Mouse (Mus musculus): ENCODE measurements at regions not wholly inside any gene's neighbourhood (a gene's known extent, or its start where the extent isn't known, plus 50 kb on each side); places are given as distances from the start of the nearest gene placed in this dataset.
A peak's percentile ranks its signal among the peaks of the same experiment; 100 is the strongest.

- DNase-seq (ENCODE audit: low spot score in 2 of 2), result peak in 1 of 2 experiments; percentile 22
Observed at GRCm38 (mm10) chr6:67186537-67187274, 51.3 kb upstream of the Serbp1 start.

- DNase-seq (ENCODE audit: low spot score in 2 of 2), result no peak
Observed at GRCm38 (mm10) chr6:67184662-67185061, 53.3 kb upstream of the Serbp1 start.

GRCm38 (mm10) chr6:67183481-67184215 is 54.3 kb upstream of the Serbp1 start:
- DNase-seq (ENCODE audit: low spot score in 2 of 2), result no peak

GRCm38 (mm10) chr6:67182453-67182852 is 55.5 kb upstream of the Serbp1 start:
- DNase-seq (ENCODE audit: low spot score in 2 of 2), result no peak

GRCm38 (mm10) chr6:67181459-67181858 is 56.5 kb upstream of the Serbp1 start:
- no peak for DNase-seq (ENCODE audit: low spot score in 2 of 2)

GRCm38 (mm10) chr6:67179416-67179815 is 58.6 kb upstream of the Serbp1 start:
- DNase-seq (ENCODE audit: low spot score in 2 of 2), result no peak

GRCm38 (mm10) chr6:67178531-67178930 is 59.4 kb upstream of the Serbp1 start:
- DNase-seq (ENCODE audit: low spot score in 2 of 2), result no peak

- no peak for DNase-seq (ENCODE audit: low spot score in 2 of 2)
Observed at GRCm38 (mm10) chr6:67178101-67178500, 59.9 kb upstream of the Serbp1 start.

GRCm38 (mm10) chr6:67170674-67170946 is 67.4 kb upstream of the Serbp1 start:
- DNase-seq (ENCODE audit: low spot score in 2 of 2), result no peak

- peak; percentile 33 to 40 for DNase-seq (ENCODE audit: low spot score in 2 of 2)
Observed at GRCm38 (mm10) chr6:67169873-67170673, 67.9 kb upstream of the Serbp1 start.

- DNase-seq (ENCODE audit: low spot score in 2 of 2), result no peak
Observed at GRCm38 (mm10) chr6:67168803-67169202, 69.2 kb upstream of the Serbp1 start.

GRCm38 (mm10) chr6:67168031-67168777 is 69.8 kb upstream of the Serbp1 start:
- peak; percentile 41 to 54 for DNase-seq (ENCODE audit: low spot score in 2 of 2)

GRCm38 (mm10) chr6:67165091-67165490 is 72.9 kb upstream of the Serbp1 start:
- no peak for DNase-seq (ENCODE audit: low spot score in 2 of 2)

- DNase-seq (ENCODE audit: low spot score in 2 of 2), result no peak
Observed at GRCm38 (mm10) chr6:67163947-67164346, 74.0 kb upstream of the Serbp1 start.

GRCm38 (mm10) chr6:67162814-67163213 is 75.2 kb upstream of the Serbp1 start:
- no peak for DNase-seq (ENCODE audit: low spot score in 2 of 2)

- no peak for DNase-seq (ENCODE audit: low spot score in 2 of 2)
Observed at GRCm38 (mm10) chr6:67161610-67162009, 76.4 kb upstream of the Serbp1 start.

- DNase-seq (ENCODE audit: low spot score in 2 of 2), result no peak
Observed at GRCm38 (mm10) chr6:67160564-67160963, 77.4 kb upstream of the Serbp1 start.

- DNase-seq (ENCODE audit: low spot score in 2 of 2), result no peak
Observed at GRCm38 (mm10) chr6:67159726-67160523, 78.1 kb upstream of the Serbp1 start.

GRCm38 (mm10) chr6:67159224-67159623 is 78.8 kb upstream of the Serbp1 start:
- DNase-seq (ENCODE audit: low spot score in 2 of 2), result no peak

- DNase-seq (ENCODE audit: low spot score in 2 of 2), result peak; percentile 82 to 86
Observed at GRCm38 (mm10) chr6:67158765-67159164, 79.2 kb upstream of the Serbp1 start.

- no peak for DNase-seq (ENCODE audit: low spot score in 2 of 2)
Observed at GRCm38 (mm10) chr6:67152845-67153468, 85.0 kb upstream of the Serbp1 start.

Data from frontal cortex, postnatal 36 days (tissue).